Mouse (Mus musculus) kidney, postnatal 0 days (tissue): ENCODE data around the gene Rps6ka5. TPM values are rescaled to one million over a fixed set of nuclear protein-coding genes. Genes with fewer than 3 reads are reported as not detected.

Source experiments
- ATAC-seq: fragments of 200-750 bp; cut with Nextera tagmentation; replicated peaks from 2 replicates; pipeline ENCODE4 v1.8.0; 2017; ENCODE audit warnings: low read depth, moderate number of reproducible peaks, moderate TSS enrichment, moderate library complexity; ENCODE audit not compliant: low FRiP score
- DNase-seq: peaks from one replicate; pipeline ENCODE4 v3.0.0-alpha.2; 2016; ENCODE audit warnings: low spot score
- H3K27ac ChIP-seq: fragments of 300-500 bp; sonication (generic); 2 replicates; pipeline ENCODE4 v1.5.1; 2014; ENCODE audit warnings: mild to moderate bottlenecking
- H3K27me3 ChIP-seq: fragments of 300-500 bp; sonication (generic); 2 replicates; pipeline ENCODE4 v1.6.1; 2014; ENCODE audit warnings: low read length, mixed read lengths; ENCODE audit not compliant: insufficient read depth
- H3K36me3 ChIP-seq: fragments of 300-500 bp; sonication (generic); 2 replicates; pipeline ENCODE4 v1.6.1; 2014; ENCODE audit warnings: low read length, mixed read lengths; ENCODE audit not compliant: insufficient read depth
- H3K4me1 ChIP-seq: fragments of 300-500 bp; sonication (generic); replicated peaks from 2 replicates; pipeline ENCODE4 v1.6.1; 2014; ENCODE audit warnings: antibody characterized with exemption, low read length, mixed read lengths; ENCODE audit not compliant: insufficient read depth
- H3K4me2 ChIP-seq: fragments of 300-500 bp; sonication (generic); 2 replicates; pipeline ENCODE4 v1.6.1; 2014; ENCODE audit warnings: mild to moderate bottlenecking, low read length, moderate library complexity, mixed read lengths
- H3K4me3 ChIP-seq: fragments of 300-500 bp; sonication (generic); replicated peaks from 2 replicates; pipeline ENCODE4 v1.5.1; 2014; ENCODE audit warnings: low read depth, low read length
- H3K9ac ChIP-seq: fragments of 300-500 bp; sonication (generic); 2 replicates; pipeline ENCODE4 v1.6.1; 2014; ENCODE audit warnings: low read depth, low read length
- H3K9me3 ChIP-seq: fragments of 300-500 bp; sonication (generic); replicated peaks from 2 replicates; pipeline ENCODE4 v1.6.1; 2016; ENCODE audit warnings: low read length, inconsistent platforms, mixed read lengths
- CTCF ChIP-seq: IDR thresholded peaks from 2 replicates; pipeline ENCODE4 v1.5.1; 2016; ENCODE audit warnings: antibody characterized with exemption, low read depth, mild to moderate bottlenecking, moderate library complexity
- WGBS: fragments of 180-500 bp; shearing (Covaris S2); extraction: QIAGEN DNeasy Blood & Tissue Kit; methylation state at CpG from one replicate; pipeline ENCODE4 v1.1.7; 2014; 5-methylcytosine and 5-hydroxymethylcytosine counted together
- polyA plus RNA-seq: library from polyadenylated mRNA; unstranded; fragments of >200 nt; fragmentation: Nextera tagmentation; extraction: Ambion mirVana; gene quantifications from 2 replicates; pipeline ENCODE4 v1.2.1, GENCODE M21; 2015

Rps6ka5 gene
- polyA plus RNA-seq, 1 experiment from 2014 or later: 3.8 TPM

- no peak overlapping the region for H3K4me2 ChIP-seq
- TF ChIP-seq CTCF: no peak
- DNase-seq (no peak), ATAC-seq (no peak)
- H3K4me3 ChIP-seq: no peak overlapping the region
- H3K27ac ChIP-seq: no peak overlapping the region
- H3K9me3 ChIP-seq: no peaks in the 10 kb centered on the region
- H3K9ac ChIP-seq: no peak overlapping the region
- no peaks in the 10 kb centered on the region for H3K27me3 ChIP-seq
- 0 out of 2 replicates have a peak, but pooled peaks cover 4% of the 10 kb centered on the region for H3K4me1 ChIP-seq
- H3K36me3 ChIP-seq: no peaks in the 10 kb centered on the region
- WGBS: 94% methylated on average over 6 of the region's 6 CpGs
These were observed 43.1 kb upstream of the Rps6ka5 start for GRCm38 (mm10) chr12:100769871-100770270.

GRCm38 (mm10) chr12:100764329-100765018 is 37.7 kb upstream of the Rps6ka5 start:
- no peak overlapping the region for H3K4me3 ChIP-seq
- H3K36me3 ChIP-seq: no peaks in the 10 kb centered on the region
- H3K9ac ChIP-seq: no peak overlapping the region
- no peaks in the 10 kb centered on the region for H3K4me1 ChIP-seq
- no peak overlapping the region for H3K27ac ChIP-seq
- no peaks in the 10 kb centered on the region for H3K9me3 ChIP-seq
- no peaks in the 10 kb centered on the region for H3K27me3 ChIP-seq
- WGBS: 54% methylated on average over 13 of the region's 13 CpGs
- DNase-seq (peak; percentile 11), ATAC-seq (no peak)
- H3K4me2 ChIP-seq: no peak overlapping the region
- no peak for TF ChIP-seq CTCF

- Histone ChIP-seq H3K4me2 (no peak overlapping the region), H3K36me3 (no peaks in the 10 kb centered on the region), H3K27ac (no peak overlapping the region), H3K9ac (no peak overlapping the region), H3K9me3 (no peaks in the 10 kb centered on the region), H3K27me3 (no peaks in the 10 kb centered on the region), H3K4me1 (no peaks in the 10 kb centered on the region), H3K4me3 (no peak overlapping the region)
- WGBS: 64% methylated on average over 11 of the region's 11 CpGs
- DNase-seq (no peak), ATAC-seq (no peak)
- no peak for TF ChIP-seq CTCF
These were observed 36.1 kb upstream of the Rps6ka5 start for GRCm38 (mm10) chr12:100762663-100763425.

GRCm38 (mm10) chr12:100757427-100757826 is 30.6 kb upstream of the Rps6ka5 start:
- Histone ChIP-seq H3K27ac (no peak overlapping the region), H3K27me3 (no peaks in the 10 kb centered on the region), H3K36me3 (no peaks in the 10 kb centered on the region), H3K9me3 (no peaks in the 10 kb centered on the region), H3K9ac (no peak overlapping the region), H3K4me3 (no peak overlapping the region), H3K4me2 (no peak overlapping the region), H3K4me1 (no peaks in the 10 kb centered on the region)
- WGBS: 56% methylated on average over 4 of the region's 4 CpGs
- ATAC-seq (no peak), DNase-seq (no peak)
- TF ChIP-seq CTCF: no peak

- no peaks in the 10 kb centered on the region for H3K27me3 ChIP-seq
- no peak for TF ChIP-seq CTCF
- no peak overlapping the region for H3K4me2 ChIP-seq
- no peak overlapping the region for H3K9ac ChIP-seq
- H3K27ac ChIP-seq: no peak overlapping the region
- no peaks in the 10 kb centered on the region for H3K4me1 ChIP-seq
- 48% methylated on average over 1 of the region's 1 CpGs for WGBS
- H3K9me3 ChIP-seq: no peaks in the 10 kb centered on the region
- ATAC-seq: no peak
- DNase-seq: peak; percentile 20
- H3K4me3 ChIP-seq: no peak overlapping the region
- H3K36me3 ChIP-seq: no peaks in the 10 kb centered on the region
These were observed 26.9 kb upstream of the Rps6ka5 start for GRCm38 (mm10) chr12:100753716-100754115.

GRCm38 (mm10) chr12:100752977-100753376 is 26.2 kb upstream of the Rps6ka5 start:
- Histone ChIP-seq H3K27me3 (no peaks in the 10 kb centered on the region), H3K9me3 (no peaks in the 10 kb centered on the region), H3K4me2 (no peak overlapping the region), H3K36me3 (no peaks in the 10 kb centered on the region), H3K9ac (no peak overlapping the region), H3K4me3 (no peak overlapping the region), H3K27ac (no peak overlapping the region), H3K4me1 (no peaks in the 10 kb centered on the region)
- DNase-seq: no peak
- no peak for ATAC-seq
- no peak for TF ChIP-seq CTCF
- WGBS: 57% methylated on average over 1 of the region's 1 CpGs
